Mouse (Mus musculus): ENCODE data around the gene Arid3b.

- TF ChIP-seq CTCF (IDR thresholded peaks at IDR 0.05; ENCODE audit: control insufficient read depth, insufficient read depth, low read length) (no peak), POLR2A (IDR thresholded peaks at IDR 0.05; ENCODE audit: borderline replicate concordance, control insufficient read depth, low read depth, low read length) (no peak)
These were observed 38.4 kb upstream of the Arid3b start for GRCm38 (mm10) chr9:57874994-57875393.
